Mouse (Mus musculus) v-Abl transformed pro-B cells (cell line): ENCODE data around the gene Olfr615.
"Not testable (repeated sequence)": the region's sequence is repeated elsewhere in the genome, so short reads cannot be mapped to it uniquely, and the experiment has no call there.

Source experiments
- in situ Hi-C, 2 experiments: fragments of 400-800 bp; cut with MboI; formaldehyde crosslinking; loops; one replicate each; pipeline ENCODE4 v1.15.1; 2025; ENCODE audit not compliant: unreplicated experiment in 2 of 2

Olfr615 gene

DNA sequence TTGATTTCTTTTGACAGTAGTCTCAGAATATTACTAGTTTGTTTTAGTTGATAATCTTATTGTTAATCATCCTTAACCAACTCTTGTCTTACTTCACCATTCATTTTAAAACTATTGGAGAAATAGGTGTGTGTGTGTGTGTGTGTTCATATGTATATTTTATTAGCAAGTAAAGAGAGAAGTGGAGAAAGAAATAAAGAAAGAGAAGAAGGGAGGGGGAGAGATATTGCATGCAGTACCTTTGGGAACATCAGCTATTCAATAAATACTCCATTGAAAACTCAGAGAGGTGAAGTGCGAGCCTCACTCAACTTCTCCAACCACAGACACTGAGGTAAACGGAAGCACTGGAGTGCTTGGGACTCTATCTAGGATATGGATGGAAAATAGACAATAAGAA lies at the start of gene Olfr615:
TSS of gene Olfr615 (plus strand) at position 301 of the 400 bp plus-strand sequence.
- in situ Hi-C loops: no loop called here

GRCm38 (mm10) chr7:103512022-103512421 lies 43.9 kb upstream of the Olfr615 start, which contains the start of gene Olfr610:
Gene Olfr610, minus strand, starts transcription at chr7:103512122.
- in situ Hi-C loops: no loop called here

- in situ Hi-C loops: not testable (repeated sequence)
Observed at GRCm38 (mm10) chr7:103520746-103521145, 35.1 kb upstream of the Olfr615 start, which contains the start of gene Olfr611. Gene Olfr611, minus strand, starts transcription at chr7:103520846.

- in situ Hi-C loops: not testable (repeated sequence)
Observed at GRCm38 (mm10) chr7:103542617-103543016, 13.3 kb upstream of the Olfr615 start, which contains the start of gene Olfr612. Gene Olfr612, minus strand, starts transcription at chr7:103542717.

- in situ Hi-C loops: no loop called here
Observed at GRCm38 (mm10) chr7:103547774-103548173, 8.1 kb upstream of the Olfr615 start, which contains the start of gene Olfr613. Gene Olfr613, plus strand, starts transcription at chr7:103548074.

DNA sequence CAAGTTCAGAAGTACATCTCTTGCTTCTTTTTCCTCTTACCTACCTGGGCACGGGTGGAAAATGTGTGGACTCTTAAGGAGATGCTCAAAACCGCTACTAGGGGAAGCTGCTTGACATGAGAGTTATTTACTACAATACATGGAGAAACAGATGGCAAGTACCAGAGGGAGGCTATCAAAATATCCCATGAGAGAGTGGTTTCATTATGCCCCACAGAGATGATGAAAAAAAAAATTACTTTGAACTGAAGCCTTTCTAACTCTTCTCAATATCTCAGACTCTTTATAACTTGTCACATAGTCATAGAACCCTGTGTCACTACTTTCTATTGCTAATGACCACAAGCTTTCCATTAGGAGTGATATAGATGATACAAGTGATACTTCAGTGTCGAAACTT lies 13.2 kb downstream of the Olfr615 start, which contains the start of gene Olfr616:
TSS of gene Olfr616 (minus strand) at position 101 of the 400 bp plus-strand sequence.
- in situ Hi-C loops: no loop called here

GRCm38 (mm10) chr7:103572761-103573160 lies 16.9 kb downstream of the Olfr615 start, which contains the start of gene Olfr617:
Gene Olfr617, plus strand, starts transcription at chr7:103573061.
- in situ Hi-C loops: no loop called here

GRCm38 (mm10) chr7:103589803-103590202 lies 33.9 kb downstream of the Olfr615 start, which contains the start of gene Olfr618:
Gene Olfr618, plus strand, starts transcription at chr7:103590103.
- in situ Hi-C loops: no loop called here

GRCm38 (mm10) chr7:103600275-103600674 lies 44.4 kb downstream of the Olfr615 start, which contains the start of gene Olfr619:
Gene Olfr619, plus strand, starts transcription at chr7:103600575.
- in situ Hi-C loops: no loop called here

- in situ Hi-C loops: no loop called here
Observed at GRCm38 (mm10) chr7:103607425-103607824, 51.5 kb downstream of the Olfr615 start.

GRCm38 (mm10) chr7:103612434-103612833 lies 56.6 kb downstream of the Olfr615 start, which contains the start of gene Olfr620:
Gene Olfr620, minus strand, starts transcription at chr7:103612534.
- in situ Hi-C loops: no loop called here
